Mouse (Mus musculus) erythroblast, embryonic 14.5 days (primary cell): ENCODE data around the gene App.

ENCODE experiments used
- GATA1 ChIP-seq: IDR thresholded peaks from 2 replicates; pipeline ENCODE4 v1.6.1; 2012; ENCODE audit warnings: low read length, inconsistent platforms, mixed read lengths
- TAL1 ChIP-seq: IDR thresholded peaks from 3 replicates; pipeline ENCODE4 v1.6.1; 2012; ENCODE audit warnings: low read length, inconsistent platforms, mixed read lengths

DNA sequence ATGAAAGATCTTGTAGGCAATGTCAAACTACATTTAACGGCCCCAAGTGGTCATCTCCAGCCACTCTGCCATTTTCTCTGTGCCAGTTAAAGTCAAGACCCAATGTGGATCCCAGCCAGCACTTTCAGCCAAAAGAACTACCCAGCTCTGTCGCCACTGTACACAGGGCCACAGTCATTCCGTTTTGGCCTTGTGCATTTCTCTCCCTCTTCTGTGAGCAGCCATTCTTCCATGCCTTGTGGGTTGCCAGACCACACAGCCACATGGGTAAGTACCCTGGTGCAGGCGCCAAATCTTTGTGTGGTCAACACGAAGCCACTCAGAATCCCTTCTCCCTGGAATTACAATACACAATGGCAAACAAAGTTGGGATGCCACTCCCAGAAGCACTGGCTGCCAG lies 57.7 kb downstream of the App start:
- TF ChIP-seq GATA1 (no peak), TAL1 (no peak)
